Mouse (Mus musculus) hindbrain, embryonic 12.5 days (tissue): Measurements from ENCODE around the gene Proser2. TPM values are rescaled to one million over a fixed set of nuclear protein-coding genes. Genes with fewer than 3 reads are reported as not detected.

ENCODE experiments used
- ATAC-seq: fragments of 200-750 bp; cut with Nextera tagmentation; 2 replicates; pipeline ENCODE4 v1.8.0; 2017; ENCODE audit warnings: moderate TSS enrichment; ENCODE audit not compliant: low FRiP score
- H3K27ac ChIP-seq: fragments of 300-500 bp; sonication (generic); 2 replicates; pipeline ENCODE4 v1.5.1; 2016; ENCODE audit warnings: mild to moderate bottlenecking
- H3K27me3 ChIP-seq: fragments of 300-500 bp; sonication (generic); 2 replicates; pipeline ENCODE4 v1.6.1; 2016; ENCODE audit warnings: mild to moderate bottlenecking
- H3K36me3 ChIP-seq: fragments of 300-500 bp; sonication (generic); 2 replicates; pipeline ENCODE4 v1.6.1; 2016; ENCODE audit warnings: mild to moderate bottlenecking
- H3K4me1 ChIP-seq: fragments of 300-500 bp; sonication (generic); 2 replicates; pipeline ENCODE4 v1.6.1; 2016
- H3K4me2 ChIP-seq: fragments of 300-500 bp; sonication (generic); replicated peaks from 2 replicates; pipeline ENCODE4 v1.6.1; 2016; ENCODE audit warnings: mild to moderate bottlenecking
- H3K4me3 ChIP-seq: fragments of 300-500 bp; sonication (generic); 2 replicates; pipeline ENCODE4 v1.5.1; 2016; ENCODE audit warnings: mild to moderate bottlenecking
- H3K9ac ChIP-seq: fragments of 300-500 bp; sonication (generic); 2 replicates; pipeline ENCODE4 v1.6.1; 2016; ENCODE audit warnings: mild to moderate bottlenecking, moderate library complexity
- H3K9me3 ChIP-seq: fragments of 300-500 bp; sonication (generic); replicated peaks from 2 replicates; pipeline ENCODE4 v1.6.1; 2016; ENCODE audit warnings: mild to moderate bottlenecking
- WGBS: fragments of 180-500 bp; shearing (Covaris S2); methylation state at CpG from one replicate; pipeline ENCODE4 v1.1.7; 2016; 5-methylcytosine and 5-hydroxymethylcytosine counted together
- polyA plus RNA-seq: library from polyadenylated mRNA; unstranded; fragments of >200 nt; fragmentation: Nextera tagmentation; extraction: Ambion mirVana; gene quantifications from 2 replicates; pipeline ENCODE4 v1.2.1, GENCODE M21; 2016

The Proser2 gene
- polyA plus RNA-seq, 1 experiment from 2014 or later = 6.6 TPM

DNA sequence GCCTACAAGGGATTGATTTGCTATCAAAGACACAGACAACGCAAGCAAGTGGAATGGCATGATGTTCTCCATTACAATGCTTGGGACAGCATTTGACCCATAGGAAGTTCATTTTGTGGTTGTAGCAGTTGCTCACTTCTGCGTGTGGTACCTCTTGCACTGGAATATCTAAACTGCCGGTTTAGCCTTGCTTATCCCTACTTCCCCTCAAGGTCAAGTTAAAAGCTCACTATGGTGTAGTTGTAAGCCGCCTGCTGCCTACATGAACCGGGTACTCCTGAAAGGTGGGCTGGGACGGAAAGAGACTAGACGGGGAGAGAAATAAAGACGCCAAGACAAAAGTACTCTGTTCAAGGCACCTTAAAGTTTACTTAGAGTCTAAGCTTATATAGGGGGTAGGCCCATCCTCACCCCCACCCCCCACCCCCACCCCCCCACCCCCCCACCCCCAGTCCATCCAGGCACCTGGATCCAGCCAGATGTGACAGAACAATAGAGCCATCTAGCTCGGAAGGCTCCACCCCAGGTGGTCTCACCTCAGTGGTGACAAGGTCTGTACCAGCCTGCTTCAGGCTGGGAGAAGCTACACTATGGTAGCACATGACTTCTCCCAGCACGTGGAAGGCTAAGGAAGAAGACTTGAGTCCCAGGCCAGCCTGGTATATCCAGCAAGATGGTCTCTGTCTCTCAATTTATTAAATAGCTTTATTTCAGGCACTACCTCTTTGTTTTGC, 69.8 kb downstream of the Proser2 start:
- no peaks in the 10 kb centered on the region for H3K27me3 ChIP-seq

DNA sequence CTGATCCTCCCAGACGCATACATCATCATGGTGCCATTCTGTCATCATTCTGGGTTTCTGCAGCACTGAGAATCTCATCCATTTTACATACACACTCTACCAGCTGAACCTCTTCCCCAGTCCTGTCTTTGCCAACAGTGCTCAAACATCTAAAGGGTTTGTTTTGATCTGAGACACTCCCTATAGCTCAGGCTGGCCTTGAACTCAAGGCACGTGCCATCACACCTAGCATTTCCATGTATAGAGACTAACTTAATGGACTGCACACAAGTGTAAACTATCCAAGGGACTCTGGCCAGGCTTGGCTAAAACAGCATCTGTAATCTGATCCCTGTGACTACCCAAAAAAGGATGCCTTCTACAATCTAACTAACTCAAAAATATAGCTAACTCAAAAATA, 70.7 kb downstream of the Proser2 start:
- no peak overlapping the region for H3K27ac ChIP-seq
- 83% methylated on average over 2 of the region's 2 CpGs for WGBS
- H3K36me3 ChIP-seq = peaks cover 18% of the 10 kb centered on the region
- no peak overlapping the region for H3K4me3 ChIP-seq
- no peak for ATAC-seq
- no peaks in the 10 kb centered on the region for H3K4me1 ChIP-seq
- no peak overlapping the region for H3K9ac ChIP-seq
- H3K27me3 ChIP-seq = no peaks in the 10 kb centered on the region
- H3K9me3 ChIP-seq = no peaks in the 10 kb centered on the region
- no peak overlapping the region for H3K4me2 ChIP-seq

More for the DNA sequence above, 69.8 kb downstream of the Proser2 start:
- Histone ChIP-seq H3K27ac (no peak overlapping the region), H3K4me1 (no peaks in the 10 kb centered on the region), H3K9me3 (no peaks in the 10 kb centered on the region), H3K36me3 (peaks cover 10% of the 10 kb centered on the region), H3K4me2 (no peak overlapping the region), H3K4me3 (no peak overlapping the region), H3K9ac (no peak overlapping the region)
- WGBS = 76% methylated on average over 10 of the region's 10 CpGs
- ATAC-seq = no peak

DNA sequence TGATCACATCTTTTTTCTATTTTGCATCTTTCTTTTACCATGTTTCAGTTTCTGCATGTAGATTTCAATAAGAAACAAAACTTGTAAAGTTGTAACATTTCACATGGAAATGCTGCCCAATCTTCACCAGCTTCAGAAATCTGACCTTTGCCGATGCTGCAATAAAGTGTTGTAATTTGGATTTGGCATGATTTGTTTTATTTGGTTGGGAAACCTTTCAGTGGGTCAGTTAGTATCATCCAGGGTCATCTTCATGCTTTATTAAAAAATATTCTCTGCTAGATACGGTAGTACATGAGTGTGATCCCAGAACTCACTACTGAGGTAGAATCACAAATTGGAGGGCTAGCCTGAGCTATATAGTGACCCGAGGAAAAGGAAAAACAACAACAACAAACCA, 73.5 kb downstream of the Proser2 start:
- WGBS = 94% methylated on average over 3 of the region's 3 CpGs
- H3K4me1 ChIP-seq = no peaks in the 10 kb centered on the region

DNA sequence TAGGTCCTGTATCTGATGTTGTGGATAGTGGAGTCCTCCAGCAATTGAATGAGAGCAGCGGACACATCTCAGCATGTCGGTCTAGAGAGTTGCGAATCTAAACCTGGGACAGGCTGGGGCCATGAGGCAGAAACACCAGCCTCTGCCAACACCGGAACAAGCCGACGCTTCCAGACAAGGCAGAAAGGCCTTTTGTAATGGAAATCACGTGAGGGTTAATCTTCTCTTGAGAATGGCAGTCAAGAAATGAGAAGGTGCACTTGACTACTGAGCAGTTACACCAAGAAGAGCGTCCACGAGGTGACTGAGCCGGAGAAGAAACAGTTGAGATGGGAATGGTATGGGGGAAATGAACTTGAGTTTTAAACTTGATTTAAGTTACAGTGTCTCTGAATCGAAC, 74.5 kb downstream of the Proser2 start:
- no peaks in the 10 kb centered on the region for H3K9me3 ChIP-seq
- no peak overlapping the region for H3K9ac ChIP-seq
- no peak for ATAC-seq
- WGBS = 76% methylated on average over 11 of the region's 11 CpGs
- H3K4me1 ChIP-seq = no peaks in the 10 kb centered on the region
- no peak overlapping the region for H3K4me3 ChIP-seq
- no peaks in the 10 kb centered on the region for H3K27me3 ChIP-seq
- no peak overlapping the region for H3K27ac ChIP-seq
- H3K4me2 ChIP-seq = no peak overlapping the region
- H3K36me3 ChIP-seq = peaks cover 44% of the 10 kb centered on the region

More for the DNA sequence above, 73.5 kb downstream of the Proser2 start:
- Histone ChIP-seq H3K4me2 (no peak overlapping the region), H3K9ac (no peak overlapping the region), H3K27me3 (no peaks in the 10 kb centered on the region), H3K9me3 (no peaks in the 10 kb centered on the region), H3K36me3 (peaks cover 34% of the 10 kb centered on the region), H3K4me3 (no peak overlapping the region), H3K27ac (no peak overlapping the region)
- no peak for ATAC-seq

DNA sequence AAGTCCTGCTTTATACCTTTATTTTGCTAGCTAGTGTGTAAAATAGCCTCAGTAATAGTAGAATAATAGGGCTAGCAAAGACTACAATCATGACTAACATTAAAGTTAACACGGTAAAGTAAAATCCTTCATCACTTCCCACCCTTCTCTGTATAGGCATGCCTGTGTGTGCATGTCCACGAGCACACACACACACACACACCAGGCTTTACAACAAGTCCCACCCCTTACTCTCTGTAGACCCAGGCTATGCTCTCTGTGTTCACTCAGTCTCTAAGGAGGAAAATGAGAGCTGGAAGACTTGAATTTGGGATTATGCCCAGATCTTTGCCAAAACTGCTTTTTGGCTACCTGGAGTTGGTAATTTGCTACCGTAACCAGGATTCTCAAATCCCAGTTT, 81.0 kb downstream of the Proser2 start:
- peaks cover 46% of the 10 kb centered on the region for H3K36me3 ChIP-seq
- no peaks in the 10 kb centered on the region for H3K27me3 ChIP-seq
- H3K4me3 ChIP-seq = no peak overlapping the region
- no peak overlapping the region for H3K9ac ChIP-seq
- no peak overlapping the region for H3K4me2 ChIP-seq
- H3K27ac ChIP-seq = no peak overlapping the region
- no peak for ATAC-seq
- H3K9me3 ChIP-seq = no peaks in the 10 kb centered on the region
- WGBS = 93% methylated on average over 3 of the region's 3 CpGs
- no peaks in the 10 kb centered on the region for H3K4me1 ChIP-seq

DNA sequence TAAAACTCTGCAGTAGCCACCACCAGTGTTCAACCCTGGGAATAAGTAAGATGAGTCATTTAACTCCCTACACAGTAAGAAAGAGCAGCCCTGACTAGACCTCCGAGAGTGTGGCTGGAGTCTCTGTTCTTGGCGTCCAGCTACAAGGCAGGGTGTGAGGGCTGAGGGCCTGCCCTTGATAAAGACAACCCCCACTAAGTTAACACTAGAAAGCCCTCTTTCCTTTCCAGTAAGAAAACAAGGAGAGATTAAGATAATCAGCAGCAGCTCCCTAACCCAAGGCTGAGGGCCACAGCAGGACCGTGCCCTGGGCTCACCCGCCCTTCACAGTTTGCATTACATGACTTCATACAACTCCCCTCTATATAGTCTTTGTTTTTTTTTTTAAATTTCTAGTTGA, 81.4 kb downstream of the Proser2 start:
- no peaks in the 10 kb centered on the region for H3K4me1 ChIP-seq
- H3K27me3 ChIP-seq = no peaks in the 10 kb centered on the region
- H3K27ac ChIP-seq = no peak overlapping the region
- H3K9me3 ChIP-seq = no peaks in the 10 kb centered on the region
- H3K4me2 ChIP-seq = no peak overlapping the region
- no peak for ATAC-seq
- peaks cover 47% of the 10 kb centered on the region for H3K36me3 ChIP-seq
- no peak overlapping the region for H3K9ac ChIP-seq
- WGBS = 76% methylated on average over 4 of the region's 4 CpGs
- H3K4me3 ChIP-seq = no peak overlapping the region

Other genes starting within 250 kb of the Proser2 start
- gene Sec61a2, start 234.8 kb downstream of the Proser2 start, polyA plus RNA-seq = 89.2 and 91.2 TPM in 2 replicates
- gene Dhtkd1, start 187.4 kb downstream of the Proser2 start, polyA plus RNA-seq = 5.3 and 5.6 TPM in 2 replicates
- 12.9 and 14.9 TPM in 2 replicates for gene Upf2, start 178.7 kb downstream of the Proser2 start, polyA plus RNA-seq
- 2.8 and 3.0 TPM in 2 replicates for gene Echdc3, start 82.8 kb upstream of the Proser2 start, polyA plus RNA-seq
- 15.6 and 16.3 TPM in 2 replicates for gene Usp6nl, start 192.5 kb upstream of the Proser2 start, polyA plus RNA-seq